Mouse (Mus musculus) ES-E14 (cell line): ENCODE results near the gene Rit1. TPM values are rescaled to one million over a fixed set of nuclear protein-coding genes. Genes with fewer than 3 reads are reported as not detected.

Experiments
- DNase-seq: peaks from one replicate; pipeline ENCODE4 v3.0.0-alpha.2; 2013; ENCODE audit warnings: low read depth, low spot score
- H3K27ac ChIP-seq: 2 replicates; pipeline ENCODE4 v1.5.1; 2012; ENCODE audit warnings: low read depth, mild to moderate bottlenecking, low read length, moderate library complexity, mixed read lengths; ENCODE audit not compliant: poor library complexity, insufficient read depth, severe bottlenecking
- H3K36me3 ChIP-seq: 2 replicates; pipeline ENCODE4 v1.6.1; 2012; ENCODE audit warnings: mild to moderate bottlenecking, low read length, moderate library complexity, mixed read lengths; ENCODE audit not compliant: control insufficient read depth, poor library complexity, insufficient read depth, severe bottlenecking
- H3K4me1 ChIP-seq, 2 experiments: fragments of 150-350 bp in 1 of 2; sonication (generic) in 1 of 2; 2 replicates each; pipeline ENCODE4 v1.6.1; 2012; ENCODE audit warnings: low read length in 2 of 2, mild to moderate bottlenecking in 1 of 2, mixed read lengths in 1 of 2; ENCODE audit not compliant: control insufficient read depth in 2 of 2, insufficient read depth in 2 of 2, poor library complexity in 1 of 2
- H3K4me3 ChIP-seq, 2 experiments: fragments of 150-350 bp in 1 of 2; sonication (generic) in 1 of 2; 2 replicates each; pipeline ENCODE4 v1.5.1; 2012; ENCODE audit warnings: low read length in 2 of 2, low read depth in 1 of 2, mild to moderate bottlenecking in 1 of 2, mixed read lengths in 1 of 2; ENCODE audit not compliant: insufficient read depth in 1 of 2, poor library complexity in 1 of 2, severe bottlenecking in 1 of 2
- H3K9ac ChIP-seq: 2 replicates; pipeline ENCODE4 v1.6.1; 2012; ENCODE audit warnings: low read depth, mild to moderate bottlenecking, low read length, mixed read lengths; ENCODE audit not compliant: poor library complexity, insufficient read depth, severe bottlenecking
- H3K9me3 ChIP-seq: fragments of 150-350 bp; sonication (generic); 2 replicates; pipeline ENCODE4 v1.6.1; 2012; ENCODE audit warnings: low read depth, mild to moderate bottlenecking, low read length; ENCODE audit not compliant: control insufficient read depth, insufficient read depth
- CHD2 ChIP-seq: IDR thresholded peaks from 2 replicates; pipeline ENCODE4 v1.6.1; 2014; ENCODE audit warnings: mild to moderate bottlenecking, low read depth, low read length, inconsistent platforms
- HCFC1 ChIP-seq: IDR thresholded peaks from 2 replicates; pipeline ENCODE4 v1.6.1; 2012; ENCODE audit warnings: low read length, inconsistent platforms, borderline replicate concordance; ENCODE audit not compliant: insufficient read depth
- MAFK ChIP-seq: IDR thresholded peaks from 2 replicates; pipeline ENCODE4 v1.6.1; 2014; ENCODE audit warnings: mild to moderate bottlenecking, low read depth, low read length, inconsistent platforms; ENCODE audit not compliant: insufficient read depth
- ZC3H11A ChIP-seq: IDR thresholded peaks from 2 replicates; pipeline ENCODE4 v1.6.1; 2012; ENCODE audit warnings: low read depth, mild to moderate bottlenecking, inconsistent platforms, low read length, borderline replicate concordance
- ZNF384 ChIP-seq: IDR thresholded peaks from 2 replicates; pipeline ENCODE4 v1.6.1; 2012; ENCODE audit warnings: low read depth, low read length, inconsistent platforms
- in situ Hi-C, 2 experiments: fragments of 600-800 bp; cut with MboI; formaldehyde crosslinking; loops; one replicate each; pipeline ENCODE4 v1.15.1; 2025; ENCODE audit warnings: low sequenced_read_pairs in 2 of 2, inconsistent platforms in 1 of 2; ENCODE audit not compliant: unreplicated experiment in 2 of 2
- total RNA-seq: library from RNA; depleted of rRNA; stranded (reverse); fragments of 300-350 nt; gene quantifications from 2 replicates; pipeline ENCODE4 v1.2.3, GENCODE M21; 2012

The Rit1 gene
- total RNA-seq, 1 experiment: 18.3 TPM

DNA sequence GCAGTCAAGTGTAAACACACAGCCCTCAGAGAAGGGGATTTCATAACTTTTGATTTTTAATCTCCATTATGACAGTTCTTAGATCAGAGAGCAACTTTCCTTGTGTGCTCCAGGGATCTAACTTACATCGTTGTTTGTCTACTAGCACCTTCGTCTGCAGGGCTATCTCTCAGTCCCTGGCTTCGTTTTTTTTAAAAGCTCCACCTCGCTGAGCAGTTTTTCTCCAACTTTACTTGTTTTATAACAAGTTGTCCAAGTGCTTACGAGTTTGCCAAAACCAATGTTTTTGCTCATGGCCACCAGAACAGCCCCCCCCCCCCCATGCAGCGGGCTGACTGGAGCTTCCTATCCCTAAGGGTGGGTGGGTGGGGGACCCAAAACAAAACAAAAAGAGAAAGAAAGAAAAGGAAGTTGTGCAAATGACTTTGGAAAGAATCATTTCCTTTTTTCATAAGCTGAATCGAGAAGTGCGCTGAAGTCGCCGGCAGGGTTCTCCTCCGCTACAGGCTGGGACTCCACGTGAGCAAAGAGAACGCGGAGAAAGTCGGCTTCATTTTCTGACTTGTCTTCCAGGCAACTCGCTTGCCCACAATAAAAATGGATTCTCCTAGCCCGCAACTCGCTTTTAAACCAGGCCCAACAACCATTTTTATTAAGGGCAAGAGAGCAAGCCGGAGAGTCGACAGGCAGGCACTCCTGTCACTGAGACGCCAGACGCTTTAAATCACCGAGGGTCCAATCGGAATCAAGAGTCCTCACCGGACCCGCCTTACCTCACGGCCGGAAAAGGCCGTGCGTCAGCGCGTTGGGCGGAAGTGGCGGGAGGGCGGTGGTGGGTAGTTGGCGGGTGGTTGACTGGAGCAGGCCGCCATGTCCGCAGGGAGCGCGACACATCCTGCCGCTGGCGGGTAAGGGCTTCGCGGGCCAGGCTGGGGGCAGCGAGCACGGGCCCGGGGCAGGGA is 31.4 kb upstream of the Rit1 start, which contains the start of gene Khdc4:
Gene Khdc4 (plus strand): TSS at position 824 of the 962 bp plus-strand sequence.
- Histone ChIP-seq H3K36me3 (peaks cover 18% of the 10 kb centered on the region), H3K4me1 (peaks cover 2 to 3% of the 10 kb centered on the region in 2 experiments; a peak in 2 of 4 replicates), H3K9ac (peak within 1 kb of the TSS; percentile 100), H3K27ac (peak within 1 kb of the TSS; percentile 91), H3K9me3 (no peaks in the 10 kb centered on the region), H3K4me3 (peak within 1 kb of the TSS; percentile 98 to 100)
- TF ChIP-seq ZC3H11A (no peak), ZNF384 (no peak), MAFK (0 out of 2 replicates have a peak, but pooled peaks have one; percentile 37), CHD2 (no peak), HCFC1 (peak; percentile 88)
- peak; percentile 94 for DNase-seq
- in situ Hi-C loops: loop anchor here in 1 of 2 experiments (25.0 kb wide), 1 partner anchor 1352 kb away; no protein-coding TSS in a partner anchor

DNA sequence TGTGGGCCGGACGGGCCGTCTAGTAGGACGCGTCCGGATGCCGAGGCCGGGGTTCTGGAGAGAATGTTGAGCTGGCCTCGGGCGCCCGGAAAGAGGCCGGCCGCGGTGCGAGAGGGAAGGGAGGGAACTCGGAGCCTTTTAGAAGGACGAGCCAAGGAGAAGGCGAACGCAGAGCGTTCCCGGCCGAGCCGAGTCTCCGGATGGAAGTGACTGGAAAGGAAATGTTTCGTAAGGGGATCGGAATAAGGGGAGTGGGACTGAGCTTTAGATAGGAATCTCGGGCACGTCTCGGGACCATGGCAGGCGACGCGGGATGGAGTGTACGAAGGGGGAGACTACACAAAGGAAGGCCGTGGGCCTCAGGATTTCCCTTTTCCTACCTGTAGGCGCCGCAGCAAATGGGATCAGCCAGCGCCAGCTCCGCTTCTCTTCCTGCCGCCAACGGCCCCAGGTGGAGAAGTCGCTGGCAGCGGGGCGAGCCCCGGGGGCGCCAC is 30.6 kb upstream of the Rit1 start:
- peak overlapping the region; percentile 91 for H3K27ac ChIP-seq
- peak overlapping the region; percentile 100 for H3K9ac ChIP-seq
- no peak for TF ChIP-seq MAFK
- TF ChIP-seq HCFC1: no peak; the same call in 1 of the 2 replicates
- TF ChIP-seq ZC3H11A: no peak
- no peak for TF ChIP-seq CHD2
- no peak for TF ChIP-seq ZNF384
- DNase-seq: peak; percentile 47
- H3K36me3 ChIP-seq: peaks cover 26% of the 10 kb centered on the region
- no peaks in the 10 kb centered on the region for H3K9me3 ChIP-seq
- peaks cover 2 to 3% of the 10 kb centered on the region in 2 experiments; a peak in 2 of 4 replicates for H3K4me1 ChIP-seq
- H3K4me3 ChIP-seq: peak overlapping the region; percentile 98 to 100
- in situ Hi-C loops: loop anchor here in 1 of 2 experiments (25.0 kb wide), 1 partner anchor 1351 kb away; no protein-coding TSS in a partner anchor

DNA sequence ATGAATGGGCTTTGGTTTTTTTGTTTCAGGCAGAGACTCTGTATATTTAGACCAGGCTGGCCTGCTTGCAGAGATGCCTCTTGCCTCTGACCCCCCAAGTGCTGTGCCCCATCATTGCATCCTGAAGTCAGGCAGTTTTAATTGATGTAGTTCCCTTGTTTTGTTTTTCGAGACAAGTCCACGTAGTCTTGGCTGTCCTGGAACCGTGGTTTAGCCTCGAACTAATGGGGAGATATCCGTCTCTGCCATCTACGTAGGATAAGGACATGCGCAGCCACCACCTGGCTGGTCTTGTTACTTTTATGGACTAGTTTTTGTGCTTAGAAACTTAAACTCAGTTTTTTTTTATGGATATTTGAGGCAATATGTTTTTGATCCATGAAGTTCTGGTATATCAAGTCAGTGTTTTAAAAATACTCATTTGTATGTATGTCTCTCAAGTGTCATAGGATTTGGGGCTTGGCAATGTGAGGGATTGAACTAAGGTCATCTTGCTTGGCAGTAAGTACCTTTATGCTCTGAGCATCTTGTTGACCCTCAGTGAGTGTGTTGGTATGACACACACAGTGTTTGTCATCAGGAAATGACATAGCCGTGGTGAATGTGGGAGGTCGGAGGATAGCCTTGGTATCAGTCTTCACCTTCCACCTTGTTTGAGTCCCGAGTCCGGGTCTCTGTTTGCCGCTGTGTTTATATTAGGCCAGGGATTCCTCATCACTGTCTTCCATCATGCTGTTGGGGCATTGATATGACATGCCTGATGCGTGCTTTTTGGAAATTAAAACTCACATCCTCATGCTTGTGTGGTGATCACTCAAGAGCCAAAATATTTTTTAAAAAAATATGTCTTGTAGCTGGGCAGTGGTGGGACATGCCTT is 29.7 kb upstream of the Rit1 start:
- peak overlapping the region; percentile 100 for H3K9ac ChIP-seq
- H3K4me1 ChIP-seq: peaks cover 2 to 3% of the 10 kb centered on the region in 2 experiments; a peak in 2 of 4 replicates
- peak overlapping the region; percentile 98 to 100 for H3K4me3 ChIP-seq
- peaks cover 30% of the 10 kb centered on the region for H3K36me3 ChIP-seq
- TF ChIP-seq ZNF384: no peak
- no peak for TF ChIP-seq HCFC1
- TF ChIP-seq MAFK: no peak
- TF ChIP-seq CHD2: no peak
- no peak for TF ChIP-seq ZC3H11A
- in situ Hi-C loops: loop anchor here in 1 of 2 experiments (25.0 kb wide), 1 partner anchor 1350 kb away; no protein-coding TSS in a partner anchor
- no peak for DNase-seq
- H3K27ac ChIP-seq: no peak overlapping the region
- H3K9me3 ChIP-seq: no peaks in the 10 kb centered on the region

DNA sequence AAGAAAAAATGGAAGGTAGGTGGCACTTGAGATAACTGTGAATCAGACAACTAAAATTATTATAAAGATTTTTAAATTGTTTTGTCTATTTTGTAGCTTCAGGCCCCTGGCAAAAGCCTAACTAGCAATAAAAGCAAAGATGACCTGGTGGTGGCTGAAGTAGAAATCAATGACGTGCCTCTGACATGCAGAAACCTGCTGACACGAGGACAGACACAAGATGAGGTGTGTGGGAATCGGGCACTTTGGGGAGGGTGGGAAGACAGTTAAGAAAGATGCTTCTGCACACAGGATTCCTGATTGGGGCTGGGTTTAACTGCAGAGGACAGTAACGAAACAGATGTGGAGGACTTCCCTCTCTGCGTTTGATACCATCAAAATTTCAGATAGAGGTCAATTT is 27.6 kb upstream of the Rit1 start:
- no peak overlapping the region for H3K9ac ChIP-seq
- TF ChIP-seq HCFC1: no peak
- TF ChIP-seq ZC3H11A: no peak
- no peak for TF ChIP-seq ZNF384
- no peaks in the 10 kb centered on the region for H3K9me3 ChIP-seq
- DNase-seq: no peak
- in situ Hi-C loops: loop anchor here in 1 of 2 experiments (25.0 kb wide), 1 partner anchor 1348 kb away; no protein-coding TSS in a partner anchor
- peaks cover 2 to 3% of the 10 kb centered on the region in 2 experiments; a peak in 2 of 4 replicates for H3K4me1 ChIP-seq
- H3K36me3 ChIP-seq: peaks cover 38% of the 10 kb centered on the region
- no peak overlapping the region for H3K27ac ChIP-seq
- no peak overlapping the region for H3K4me3 ChIP-seq
